Mouse (Mus musculus) common myeloid progenitor, adult 5-6 weeks (primary cell): ENCODE measurements around the gene Arhgap24. TPM values are rescaled to one million over a fixed set of nuclear protein-coding genes. Genes with fewer than 3 reads are reported as not detected.
"Not testable (repeated sequence)": the region's sequence is repeated elsewhere in the genome, so short reads cannot be mapped to it uniquely, and the experiment has no call there.

Experiments
- ATAC-seq: replicated peaks from 2 replicates; pipeline ENCODE4 v1.8.0; 2016; ENCODE audit warnings: low read depth, mild to moderate bottlenecking, moderate TSS enrichment, inconsistent platforms; ENCODE audit not compliant: poor library complexity, severe bottlenecking
- total RNA-seq: library from RNA; stranded (forward); fragments of 200-1000, 187-1606 nt; gene quantifications from 2 replicates; pipeline ENCODE4 v1.2.3, GENCODE M21; 2017

Arhgap24 gene
- total RNA-seq, 1 experiment from 2014 or later = 0.91 TPM

- ATAC-seq = no peak
Observed at GRCm38 (mm10) chr5:102926786-102927185, 445.6 kb downstream of the Arhgap24 start.

GRCm38 (mm10) chr5:102930161-102930560, 449.0 kb downstream of the Arhgap24 start:
- no peak for ATAC-seq

DNA sequence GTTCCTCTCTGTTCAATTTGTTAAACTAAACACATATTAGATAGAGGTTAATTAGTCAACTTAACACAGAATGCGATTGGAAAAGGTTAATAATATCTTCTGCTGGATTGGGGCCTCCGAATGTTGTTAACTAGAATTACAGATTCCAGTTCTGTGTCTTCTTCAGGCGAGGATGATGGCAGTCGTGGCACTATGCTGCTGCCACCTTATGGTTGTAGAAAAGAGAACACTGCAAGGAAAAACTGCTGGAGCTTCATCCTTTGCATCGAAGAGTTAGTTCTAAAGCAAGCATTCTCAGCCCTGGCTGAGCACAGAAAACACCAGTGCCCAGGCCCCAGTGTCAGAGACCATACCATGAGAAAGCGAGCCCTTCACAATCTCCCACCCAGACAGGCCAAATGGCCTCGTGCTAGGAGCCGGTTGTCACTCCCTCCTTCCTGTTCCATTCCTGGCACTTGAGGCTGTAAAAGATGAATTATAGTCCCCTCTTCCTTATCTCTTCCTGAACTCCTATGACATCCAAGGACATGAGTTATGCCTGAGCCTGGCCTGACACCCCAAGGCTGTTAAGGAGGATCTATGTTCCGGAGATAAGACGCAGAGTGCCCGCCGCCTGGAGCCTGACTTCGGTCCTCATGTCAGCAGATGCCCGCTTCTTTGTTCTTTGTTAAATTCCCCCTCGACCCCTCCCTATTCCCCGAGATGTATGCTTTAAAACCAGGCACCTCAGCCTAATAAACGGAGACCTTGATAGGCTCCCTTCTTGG, 462.9 kb downstream of the Arhgap24 start:
- not testable (repeated sequence) for ATAC-seq

GRCm38 (mm10) chr5:102946625-102947024, 465.4 kb downstream of the Arhgap24 start:
- ATAC-seq = no peak

GRCm38 (mm10) chr5:102947061-102947711, 466.0 kb downstream of the Arhgap24 start:
- ATAC-seq = no peak
